Mouse (Mus musculus): ENCODE measurements at regions not wholly inside any gene's neighbourhood (a gene's known extent, or its start where the extent isn't known, plus 50 kb on each side); places are given as distances from the start of the nearest gene placed in this dataset.

DNA sequence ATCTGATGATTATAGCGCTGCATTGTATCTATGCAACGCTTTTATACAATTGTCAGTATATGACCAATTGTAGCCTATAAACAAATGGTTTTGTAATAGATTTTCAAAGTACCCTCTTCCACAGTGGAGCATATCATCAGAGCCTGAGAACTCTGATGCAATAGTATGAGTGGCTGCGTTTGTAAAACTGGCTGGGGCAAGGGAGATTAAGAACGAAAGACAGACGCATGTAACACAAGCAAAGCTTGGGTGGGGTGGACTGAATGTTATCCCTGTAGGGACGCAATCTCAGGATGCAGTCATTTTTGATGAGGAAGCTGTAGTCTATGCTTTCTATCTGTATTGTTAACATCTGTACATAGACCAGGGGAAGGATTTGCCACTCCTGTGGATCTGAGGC lies 246.9 kb upstream of the Fggy start:
- H3K4me3 ChIP-seq (ENCODE audit: control insufficient read depth, low read depth, low read length), result no peak overlapping the region; the same call in 1 of the 2 replicates
- no peaks in the 10 kb centered on the region for H3K27me3 ChIP-seq (ENCODE audit: control insufficient read depth, insufficient read depth, low read length)
- H3K36me3 ChIP-seq (ENCODE audit: control insufficient read depth, insufficient read depth, low read length), result no peaks in the 10 kb centered on the region
- no peak overlapping the region for H3K27ac ChIP-seq (ENCODE audit: control insufficient read depth, insufficient read depth, low read depth, low read length)
- TF ChIP-seq CTCF (IDR thresholded peaks at IDR 0.05; ENCODE audit: control insufficient read depth, insufficient read depth, insufficient replicate concordance, low read depth, low read length) (no peak), POLR2A (IDR thresholded peaks at IDR 0.05; ENCODE audit: control insufficient read depth, low read depth, low read length) (no peak)
- no peaks in the 10 kb centered on the region for H3K4me1 ChIP-seq (ENCODE audit: control insufficient read depth, insufficient read depth, low read length)

DNA sequence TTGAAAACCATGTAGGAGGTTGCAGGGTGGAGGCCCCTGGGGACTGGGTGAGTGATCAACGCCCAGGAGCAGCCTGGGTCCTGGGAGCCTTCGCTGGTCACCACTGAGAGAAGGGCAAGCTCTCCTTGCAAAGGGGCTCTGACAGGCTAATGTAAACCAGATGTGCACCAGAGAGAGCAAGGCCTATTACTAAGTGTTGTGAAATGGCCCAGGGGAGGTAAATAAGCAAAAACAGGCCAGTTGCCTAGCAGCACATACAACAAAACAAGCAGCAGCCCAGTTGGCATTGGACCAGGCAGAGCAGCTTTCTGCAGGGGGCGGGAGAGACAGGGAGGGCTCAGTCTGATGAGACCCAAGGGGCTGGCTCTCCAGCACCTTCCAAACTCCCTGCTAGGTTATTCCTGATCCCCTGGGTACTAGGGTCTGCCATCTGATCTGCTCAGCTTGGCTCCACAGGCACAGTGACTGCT lies 239.5 kb upstream of the Fggy start:
- Histone ChIP-seq H3K36me3 (ENCODE audit: control insufficient read depth, insufficient read depth, low read length) (no peaks in the 10 kb centered on the region), H3K4me3 (ENCODE audit: control insufficient read depth, low read depth, low read length) (no peak overlapping the region), H3K27ac (ENCODE audit: control insufficient read depth, insufficient read depth, low read depth, low read length) (no peak overlapping the region), H3K4me1 (ENCODE audit: control insufficient read depth, insufficient read depth, low read length) (no peaks in the 10 kb centered on the region; the same call in 1 of the 2 replicates), H3K27me3 (ENCODE audit: control insufficient read depth, insufficient read depth, low read length) (no peaks in the 10 kb centered on the region)
- TF ChIP-seq POLR2A (IDR thresholded peaks at IDR 0.05; ENCODE audit: control insufficient read depth, low read depth, low read length) (no peak), CTCF (IDR thresholded peaks at IDR 0.05; ENCODE audit: control insufficient read depth, insufficient read depth, insufficient replicate concordance, low read depth, low read length) (no peak)

DNA sequence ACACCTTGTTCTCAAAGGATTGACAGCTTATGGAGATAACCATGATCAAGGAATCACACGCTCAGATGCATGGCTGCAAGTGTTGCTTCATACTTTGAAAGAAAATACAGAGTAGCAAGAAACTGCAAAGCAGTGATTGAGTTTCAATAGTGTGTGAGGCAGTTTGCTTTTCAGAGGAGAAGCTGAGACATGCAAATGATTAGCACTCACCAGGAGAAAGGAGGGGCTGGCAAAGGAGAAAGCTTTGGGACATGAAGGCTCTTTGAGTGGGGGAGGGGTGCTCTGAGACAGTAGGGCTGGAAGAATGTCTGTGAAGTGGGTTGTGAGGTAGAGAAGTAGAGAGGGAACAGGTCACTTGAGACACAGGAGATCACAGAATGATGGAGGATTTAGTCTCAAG lies 238.7 kb upstream of the Fggy start:
- Histone ChIP-seq H3K27ac (ENCODE audit: control insufficient read depth, insufficient read depth, low read depth, low read length) (no peak overlapping the region), H3K27me3 (ENCODE audit: control insufficient read depth, insufficient read depth, low read length) (no peaks in the 10 kb centered on the region), H3K36me3 (ENCODE audit: control insufficient read depth, insufficient read depth, low read length) (no peaks in the 10 kb centered on the region), H3K4me1 (ENCODE audit: control insufficient read depth, insufficient read depth, low read length) (no peaks in the 10 kb centered on the region; the same call in 1 of the 2 replicates), H3K4me3 (ENCODE audit: control insufficient read depth, low read depth, low read length) (no peak overlapping the region)
- TF ChIP-seq CTCF (IDR thresholded peaks at IDR 0.05; ENCODE audit: control insufficient read depth, insufficient read depth, insufficient replicate concordance, low read depth, low read length) (no peak), POLR2A (IDR thresholded peaks at IDR 0.05; ENCODE audit: control insufficient read depth, low read depth, low read length) (no peak)

DNA sequence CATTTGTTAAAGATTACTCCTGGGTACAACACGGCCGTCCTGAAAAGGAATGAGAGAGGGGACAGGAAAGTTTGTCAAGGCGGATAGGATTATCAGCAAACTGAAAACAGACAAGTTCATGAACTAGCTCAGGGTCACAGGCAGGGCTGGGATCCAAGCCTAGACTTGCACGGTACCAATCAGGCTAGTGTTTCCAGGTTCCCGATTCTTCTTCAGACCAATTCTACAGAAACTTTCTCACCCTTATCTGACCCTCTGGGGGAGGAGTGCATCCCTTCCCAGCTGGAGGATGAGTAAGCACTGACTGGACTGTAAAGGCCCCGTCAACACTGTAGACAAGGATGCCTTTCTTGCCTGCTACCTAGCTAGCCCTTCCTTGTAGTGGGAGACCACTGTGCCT lies 238.3 kb upstream of the Fggy start:
- Histone ChIP-seq H3K4me3 (ENCODE audit: control insufficient read depth, low read depth, low read length) (no peak overlapping the region), H3K27me3 (ENCODE audit: control insufficient read depth, insufficient read depth, low read length) (no peaks in the 10 kb centered on the region), H3K36me3 (ENCODE audit: control insufficient read depth, insufficient read depth, low read length) (no peaks in the 10 kb centered on the region), H3K27ac (ENCODE audit: control insufficient read depth, insufficient read depth, low read depth, low read length) (no peak overlapping the region), H3K4me1 (ENCODE audit: control insufficient read depth, insufficient read depth, low read length) (no peaks in the 10 kb centered on the region; the same call in 1 of the 2 replicates)
- no peak for TF ChIP-seq CTCF (IDR thresholded peaks at IDR 0.05; ENCODE audit: control insufficient read depth, insufficient read depth, insufficient replicate concordance, low read depth, low read length)
- TF ChIP-seq POLR2A (IDR thresholded peaks at IDR 0.05; ENCODE audit: control insufficient read depth, low read depth, low read length), result no peak

DNA sequence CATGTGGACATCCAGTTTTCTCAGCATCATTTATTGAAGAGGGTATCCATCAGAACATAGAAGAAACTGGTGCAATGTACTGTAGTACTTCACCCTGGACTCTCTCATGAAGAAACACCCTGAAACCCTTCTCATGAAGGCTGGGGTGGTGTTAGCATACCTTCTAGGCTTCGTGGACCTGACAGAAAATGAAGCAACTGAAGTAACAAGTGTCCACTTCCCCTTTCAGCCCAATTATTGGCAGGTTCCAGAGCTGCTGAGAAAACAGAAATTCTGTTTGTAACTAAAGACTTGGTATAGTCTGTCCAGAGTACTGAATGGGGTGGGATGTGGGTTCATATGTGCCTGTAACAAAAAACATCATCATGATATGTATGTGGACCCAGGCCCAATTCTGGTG lies 231.4 kb upstream of the Fggy start:
- Histone ChIP-seq H3K36me3 (ENCODE audit: control insufficient read depth, insufficient read depth, low read length) (no peaks in the 10 kb centered on the region), H3K4me3 (ENCODE audit: control insufficient read depth, low read depth, low read length) (no peak overlapping the region), H3K27ac (ENCODE audit: control insufficient read depth, insufficient read depth, low read depth, low read length) (no peak overlapping the region), H3K27me3 (ENCODE audit: control insufficient read depth, insufficient read depth, low read length) (no peaks in the 10 kb centered on the region), H3K4me1 (ENCODE audit: control insufficient read depth, insufficient read depth, low read length) (no peaks in the 10 kb centered on the region)
- no peak for TF ChIP-seq POLR2A (IDR thresholded peaks at IDR 0.05; ENCODE audit: control insufficient read depth, low read depth, low read length)
- TF ChIP-seq CTCF (IDR thresholded peaks at IDR 0.05; ENCODE audit: control insufficient read depth, insufficient read depth, insufficient replicate concordance, low read depth, low read length), result no peak

DNA sequence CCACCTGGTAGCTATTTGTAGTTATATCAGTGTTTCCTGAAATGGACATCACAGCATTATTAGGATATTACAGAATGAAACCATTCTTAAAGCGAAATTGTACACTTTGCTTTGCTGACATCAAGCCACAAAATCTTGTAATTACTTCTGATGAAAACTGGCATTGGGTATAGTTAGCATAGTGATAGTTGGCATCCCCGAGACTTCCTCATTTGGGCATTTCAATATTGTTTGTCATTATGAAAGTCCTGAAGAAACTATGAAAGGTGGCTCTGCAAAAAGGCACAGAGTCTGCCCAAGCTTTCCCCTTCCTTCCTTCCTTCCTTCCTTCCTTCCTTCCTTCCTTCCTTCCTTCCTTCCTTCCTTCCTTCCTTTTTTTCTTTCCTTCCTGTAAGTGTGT lies 217.5 kb upstream of the Fggy start:
- Histone ChIP-seq H3K4me1 (ENCODE audit: control insufficient read depth, insufficient read depth, low read length) (no peaks in the 10 kb centered on the region), H3K27ac (ENCODE audit: control insufficient read depth, insufficient read depth, low read depth, low read length) (no peak overlapping the region)
- TF ChIP-seq POLR2A (IDR thresholded peaks at IDR 0.05; ENCODE audit: control insufficient read depth, low read depth, low read length) (no peak), CTCF (IDR thresholded peaks at IDR 0.05; ENCODE audit: control insufficient read depth, insufficient read depth, insufficient replicate concordance, low read depth, low read length) (no peak)

DNA sequence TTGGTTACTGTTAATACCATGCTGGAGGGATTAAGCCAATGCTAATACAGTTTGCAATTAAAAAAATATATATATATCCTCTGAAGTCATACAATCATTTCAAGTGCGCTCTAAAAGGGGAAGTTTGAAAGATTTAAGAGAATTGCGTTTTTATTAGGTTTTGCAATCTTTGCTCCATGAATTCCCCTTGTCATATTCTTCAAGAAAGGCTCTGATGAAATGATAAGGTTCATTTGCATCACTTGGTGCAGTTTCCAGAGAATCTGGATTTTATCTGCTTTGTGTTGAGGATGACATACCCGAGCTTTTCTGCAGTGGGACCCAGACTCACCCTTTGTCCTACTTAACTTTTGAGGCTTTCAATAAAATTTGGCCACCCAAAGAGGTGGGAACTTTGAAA lies 216.4 kb upstream of the Fggy start:
- H3K27ac ChIP-seq (ENCODE audit: control insufficient read depth, insufficient read depth, low read depth, low read length), result no peak overlapping the region
- H3K27me3 ChIP-seq (ENCODE audit: control insufficient read depth, insufficient read depth, low read length), result no peaks in the 10 kb centered on the region
- no peak overlapping the region for H3K4me3 ChIP-seq (ENCODE audit: control insufficient read depth, low read depth, low read length)
- no peak for TF ChIP-seq POLR2A (IDR thresholded peaks at IDR 0.05; ENCODE audit: control insufficient read depth, low read depth, low read length)
- TF ChIP-seq CTCF (IDR thresholded peaks at IDR 0.05; ENCODE audit: control insufficient read depth, insufficient read depth, insufficient replicate concordance, low read depth, low read length), result no peak
- no peaks in the 10 kb centered on the region for H3K36me3 ChIP-seq (ENCODE audit: control insufficient read depth, insufficient read depth, low read length)
- no peaks in the 10 kb centered on the region for H3K4me1 ChIP-seq (ENCODE audit: control insufficient read depth, insufficient read depth, low read length)

More for the DNA sequence above, 217.5 kb upstream of the Fggy start:
- Histone ChIP-seq H3K36me3 (ENCODE audit: control insufficient read depth, insufficient read depth, low read length) (no peaks in the 10 kb centered on the region), H3K4me3 (ENCODE audit: control insufficient read depth, low read depth, low read length) (no peak overlapping the region), H3K27me3 (ENCODE audit: control insufficient read depth, insufficient read depth, low read length) (no peaks in the 10 kb centered on the region)

DNA sequence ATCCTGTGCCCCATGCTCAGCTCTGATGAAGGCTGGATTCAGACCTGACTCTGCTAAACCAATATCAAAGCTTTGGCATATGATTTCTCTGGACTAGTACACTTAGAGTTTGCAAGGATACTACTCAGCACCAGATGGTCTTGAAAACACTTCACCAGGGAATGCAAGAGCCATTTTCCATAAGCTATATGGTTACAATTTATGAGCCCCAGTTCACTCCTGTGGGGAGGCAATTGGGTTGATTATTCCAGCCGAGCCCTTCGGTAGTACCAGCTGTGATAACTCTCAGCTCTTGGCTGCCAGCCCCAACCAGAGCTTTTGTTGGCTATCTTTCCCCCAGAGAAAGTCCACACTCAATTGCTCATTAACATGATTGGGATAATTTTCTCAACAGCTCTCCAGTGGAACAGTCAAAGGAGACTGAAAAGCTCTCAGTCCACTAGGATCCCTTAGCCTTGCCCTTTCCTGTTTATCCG lies 210.5 kb upstream of the Fggy start:
- Histone ChIP-seq H3K36me3 (ENCODE audit: control insufficient read depth, insufficient read depth, low read length) (no peaks in the 10 kb centered on the region), H3K4me1 (ENCODE audit: control insufficient read depth, insufficient read depth, low read length) (no peaks in the 10 kb centered on the region)
- no peak for TF ChIP-seq CTCF (IDR thresholded peaks at IDR 0.05; ENCODE audit: control insufficient read depth, insufficient read depth, insufficient replicate concordance, low read depth, low read length)
- no peak for TF ChIP-seq POLR2A (IDR thresholded peaks at IDR 0.05; ENCODE audit: control insufficient read depth, low read depth, low read length)

More for the DNA sequence above, 210.5 kb upstream of the Fggy start:
- Histone ChIP-seq H3K27me3 (ENCODE audit: control insufficient read depth, insufficient read depth, low read length) (no peaks in the 10 kb centered on the region), H3K27ac (ENCODE audit: control insufficient read depth, insufficient read depth, low read depth, low read length) (no peak overlapping the region), H3K4me3 (ENCODE audit: control insufficient read depth, low read depth, low read length) (no peak overlapping the region)

All from testis, adult 2 months (tissue).